Mouse (Mus musculus): ENCODE measurements around the gene Tmem9. TPM values are rescaled to one million over a fixed set of nuclear protein-coding genes. Genes with fewer than 3 reads are reported as not detected.

The Tmem9 gene
- total RNA-seq (2014; rRNA removed): 91.7 and 95.5 TPM in 2 replicates
- 156 and 175 TPM in 2 replicates for polyA plus RNA-seq (2015; fragmentation: Nextera tagmentation; extraction: Ambion mirVana)

DNA sequence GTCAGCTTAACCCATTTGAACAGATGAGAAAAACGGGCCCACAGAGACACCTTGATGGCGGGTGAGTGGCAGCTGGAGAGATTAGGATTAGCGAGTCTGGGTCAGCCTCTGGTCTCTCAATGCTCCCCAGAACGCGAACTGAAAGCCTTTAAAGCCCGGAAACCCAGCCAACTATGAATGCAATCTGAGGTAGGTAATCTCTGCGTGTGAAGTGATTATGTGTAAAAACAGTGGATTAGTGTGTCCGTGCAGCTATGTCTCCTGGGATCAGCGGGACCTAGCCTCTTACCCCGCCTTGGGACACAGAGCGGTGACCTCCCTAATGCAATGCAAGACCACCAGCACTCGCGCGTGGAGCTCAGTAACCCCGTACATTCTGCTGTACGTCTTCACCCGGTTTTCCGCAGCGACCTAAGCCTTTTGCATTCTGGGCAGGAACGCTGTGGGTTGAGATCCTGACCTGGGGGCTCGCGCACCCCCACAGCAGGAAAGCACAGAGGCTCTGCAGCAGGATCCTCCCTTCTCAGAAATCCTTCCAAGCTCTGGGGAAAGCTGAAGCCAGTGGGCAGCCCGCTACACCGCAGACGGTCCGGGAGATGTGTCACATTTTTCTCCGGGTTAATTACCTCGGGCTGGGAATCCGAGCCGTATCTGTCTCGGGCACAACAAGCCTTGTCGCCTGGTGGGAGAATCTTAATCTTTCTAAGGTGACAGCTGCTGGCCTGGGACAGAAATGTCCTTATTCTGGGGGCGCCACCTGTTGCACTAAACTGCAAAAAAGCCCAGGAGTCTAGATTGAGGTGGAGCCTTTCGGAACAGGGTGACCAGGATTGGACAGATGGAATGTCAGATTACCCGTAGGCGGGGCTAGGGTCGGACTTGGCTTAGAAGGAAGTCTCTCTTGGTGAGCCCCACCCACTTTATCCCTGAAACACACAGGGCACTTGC, at the start of gene Tmem9:
Gene Tmem9 (plus strand): TSS at position 940 of the 948 bp plus-strand sequence.
- ATAC-seq (peak; percentile 81), DNase-seq (peak; percentile 45)
- peak within 1 kb of the TSS; percentile 14; the same call in 1 of the 2 replicates for H3K9ac ChIP-seq
- H3K36me3 ChIP-seq (ENCODE audit: insufficient read depth): no peaks in the 10 kb centered on the region
- H3K4me1 ChIP-seq (ENCODE audit: insufficient read depth): no peaks in the 10 kb centered on the region
- peak within 1 kb of the TSS; percentile 23 for H3K4me3 ChIP-seq (ENCODE audit: low read depth, low read length)
- 2% methylated on average over 37 of the region's 37 CpGs for WGBS
- no peak within 1 kb of the TSS for H3K27ac ChIP-seq (ENCODE audit: low read depth, low read length)
- TF ChIP-seq CTCF (IDR thresholded peaks at IDR 0.05; ENCODE audit: low read depth): no peak
- no peaks in the 10 kb centered on the region for H3K9me3 ChIP-seq (ENCODE audit: low read length)
- H3K27me3 ChIP-seq (ENCODE audit: insufficient read depth, low read length): peaks cover 6% of the 10 kb centered on the region; the same call in 1 of the 2 replicates
- H3K4me2 ChIP-seq (ENCODE audit: low read depth): peak within 1 kb of the TSS; percentile 56

DNA sequence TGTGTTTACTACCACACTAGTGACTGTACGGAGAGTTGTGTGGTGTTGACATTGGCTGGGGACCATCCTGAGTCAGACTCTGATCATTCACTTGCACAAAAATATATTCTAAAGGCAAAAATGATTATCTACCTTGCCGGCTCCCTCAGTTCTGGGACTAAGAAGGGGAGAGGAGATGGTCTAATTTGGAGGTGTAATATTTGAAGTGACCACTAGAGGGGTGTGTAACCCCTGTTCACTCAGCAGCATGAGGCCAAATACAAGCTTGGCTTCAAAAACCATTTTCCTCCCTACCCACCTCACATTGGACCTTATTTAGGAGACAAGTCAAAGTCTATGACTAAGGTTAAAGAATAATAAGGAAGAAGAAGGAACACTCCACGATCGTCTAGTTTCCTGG, 49.5 kb upstream of the Tmem9 start:
- ATAC-seq (peak; percentile 62), DNase-seq (peak; percentile 75)
- no peak overlapping the region for H3K27ac ChIP-seq (ENCODE audit: low read depth, low read length)
- no peak overlapping the region for H3K4me3 ChIP-seq (ENCODE audit: low read depth, low read length)
- H3K27me3 ChIP-seq (ENCODE audit: insufficient read depth, low read length): no peaks in the 10 kb centered on the region
- H3K4me2 ChIP-seq (ENCODE audit: low read depth): no peak overlapping the region
- H3K36me3 ChIP-seq (ENCODE audit: insufficient read depth): no peaks in the 10 kb centered on the region
- WGBS: 45% methylated on average over 4 of the region's 4 CpGs
- H3K9ac ChIP-seq: no peak overlapping the region
- no peaks in the 10 kb centered on the region for H3K9me3 ChIP-seq (ENCODE audit: low read length)
- no peaks in the 10 kb centered on the region for H3K4me1 ChIP-seq (ENCODE audit: insufficient read depth)
- peak; percentile 83 for TF ChIP-seq CTCF (IDR thresholded peaks at IDR 0.05; ENCODE audit: low read depth)

DNA sequence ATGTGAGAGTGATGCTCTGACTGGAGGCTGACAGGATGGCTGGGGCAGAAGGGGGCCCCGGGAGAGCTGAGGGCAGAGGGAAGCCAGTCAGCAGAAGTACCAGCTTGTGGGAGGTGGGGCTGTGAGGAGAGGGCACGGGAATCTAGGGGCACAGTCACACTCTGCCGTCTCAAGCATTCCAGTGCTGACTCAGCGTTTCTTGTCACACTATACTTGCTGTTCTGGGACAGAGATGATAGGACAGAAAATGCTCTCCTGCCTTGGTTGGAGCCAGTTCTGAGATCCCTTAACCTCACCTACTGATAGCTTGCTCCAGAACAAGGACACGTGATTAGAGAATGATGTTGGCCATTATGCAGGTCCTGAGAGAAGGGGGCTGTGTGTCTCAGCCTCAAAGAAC, 44.8 kb upstream of the Tmem9 start:
- Histone ChIP-seq H3K27ac (ENCODE audit: low read depth, low read length) (no peak overlapping the region), H3K4me3 (ENCODE audit: low read depth, low read length) (no peak overlapping the region), H3K36me3 (ENCODE audit: insufficient read depth) (no peaks in the 10 kb centered on the region), H3K9me3 (ENCODE audit: low read length) (no peaks in the 10 kb centered on the region), H3K27me3 (ENCODE audit: insufficient read depth, low read length) (no peaks in the 10 kb centered on the region), H3K4me1 (ENCODE audit: insufficient read depth) (no peaks in the 10 kb centered on the region), H3K4me2 (ENCODE audit: low read depth) (no peak overlapping the region), H3K9ac (no peak overlapping the region)
- DNase-seq (no peak), ATAC-seq (no peak)
- WGBS: 69% methylated on average over 5 of the region's 5 CpGs
- no peak for TF ChIP-seq CTCF (IDR thresholded peaks at IDR 0.05; ENCODE audit: low read depth)

DNA sequence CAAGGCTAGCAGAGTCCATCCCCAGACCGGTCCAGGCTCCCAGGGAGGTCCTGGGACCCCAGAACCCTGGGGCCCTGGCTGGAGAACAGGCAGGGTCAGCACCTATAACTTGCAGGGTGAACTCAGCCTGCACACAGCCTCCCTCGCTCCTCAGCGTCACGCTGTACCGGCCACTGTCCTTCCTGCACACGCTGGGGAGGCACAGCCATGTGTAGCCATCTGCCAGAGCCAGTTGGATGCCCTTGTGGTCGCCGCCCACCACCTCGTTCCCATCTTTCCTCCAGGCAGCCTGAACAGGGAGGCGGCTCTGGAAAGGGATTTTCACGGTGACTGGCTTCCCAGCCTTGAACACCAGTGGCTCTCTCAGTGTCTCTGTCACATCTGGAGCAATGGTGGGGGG, 43.4 kb upstream of the Tmem9 start:
- H3K4me2 ChIP-seq (ENCODE audit: low read depth): no peak overlapping the region
- H3K27me3 ChIP-seq (ENCODE audit: insufficient read depth, low read length): no peaks in the 10 kb centered on the region
- no peak overlapping the region for H3K4me3 ChIP-seq (ENCODE audit: low read depth, low read length)
- ATAC-seq (no peak), DNase-seq (no peak)
- H3K27ac ChIP-seq (ENCODE audit: low read depth, low read length): no peak overlapping the region
- H3K9ac ChIP-seq: no peak overlapping the region
- no peaks in the 10 kb centered on the region for H3K9me3 ChIP-seq (ENCODE audit: low read length)
- no peaks in the 10 kb centered on the region for H3K4me1 ChIP-seq (ENCODE audit: insufficient read depth)
- no peak for TF ChIP-seq CTCF (IDR thresholded peaks at IDR 0.05; ENCODE audit: low read depth)
- WGBS: 72% methylated on average over 11 of the region's 11 CpGs
- no peaks in the 10 kb centered on the region for H3K36me3 ChIP-seq (ENCODE audit: insufficient read depth)

DNA sequence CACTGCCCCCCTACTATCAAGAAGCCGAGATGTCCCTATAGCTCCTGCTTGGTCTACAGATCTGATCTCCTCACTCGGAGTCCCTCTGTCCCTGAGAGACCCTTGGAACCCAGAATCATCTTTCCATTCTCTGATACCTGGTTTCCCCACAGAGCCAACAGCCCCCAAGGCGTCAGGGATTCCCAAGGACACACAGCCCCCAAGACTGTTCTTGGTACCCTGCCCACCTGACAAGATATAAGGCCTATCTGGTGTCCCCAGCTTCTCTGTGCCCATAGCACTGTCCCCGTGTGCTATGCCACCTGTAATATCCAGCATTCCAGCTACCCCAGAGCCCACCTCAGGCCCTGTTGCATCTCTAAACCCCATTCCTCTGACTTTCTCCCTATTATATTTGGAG, 40.2 kb upstream of the Tmem9 start:
- no peak overlapping the region for H3K4me2 ChIP-seq (ENCODE audit: low read depth)
- TF ChIP-seq CTCF (IDR thresholded peaks at IDR 0.05; ENCODE audit: low read depth): no peak
- no peaks in the 10 kb centered on the region for H3K9me3 ChIP-seq (ENCODE audit: low read length)
- DNase-seq (no peak), ATAC-seq (no peak)
- H3K27ac ChIP-seq (ENCODE audit: low read depth, low read length): no peak overlapping the region
- WGBS: 89% methylated on average over 4 of the region's 4 CpGs
- H3K4me1 ChIP-seq (ENCODE audit: insufficient read depth): no peaks in the 10 kb centered on the region
- H3K36me3 ChIP-seq (ENCODE audit: insufficient read depth): no peaks in the 10 kb centered on the region
- no peaks in the 10 kb centered on the region for H3K27me3 ChIP-seq (ENCODE audit: insufficient read depth, low read length)
- no peak overlapping the region for H3K9ac ChIP-seq
- H3K4me3 ChIP-seq (ENCODE audit: low read depth, low read length): no peak overlapping the region

DNA sequence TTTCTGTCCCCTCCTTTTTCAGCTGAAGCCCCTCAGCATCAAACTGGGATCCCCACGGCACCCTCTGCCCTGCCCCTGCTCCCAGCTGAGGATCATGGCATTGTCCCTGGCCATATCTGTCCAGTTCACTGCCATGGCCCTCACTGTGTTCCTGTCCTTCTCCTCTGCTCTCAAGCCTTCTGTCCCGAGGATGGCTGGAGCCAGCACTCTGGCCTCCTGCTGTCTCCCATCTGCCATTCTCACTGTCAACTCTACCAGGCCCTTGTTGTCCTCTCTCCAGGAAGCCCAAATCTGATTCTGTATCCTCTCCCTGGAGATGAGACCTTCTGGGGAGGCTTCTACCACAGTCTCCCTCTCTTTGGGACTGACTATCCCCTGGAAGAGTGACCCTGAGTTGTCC, 37.5 kb upstream of the Tmem9 start:
- TF ChIP-seq CTCF (IDR thresholded peaks at IDR 0.05; ENCODE audit: low read depth): no peak
- Histone ChIP-seq H3K27me3 (ENCODE audit: insufficient read depth, low read length) (no peaks in the 10 kb centered on the region), H3K9me3 (ENCODE audit: low read length) (no peaks in the 10 kb centered on the region), H3K4me1 (ENCODE audit: insufficient read depth) (no peaks in the 10 kb centered on the region), H3K9ac (no peak overlapping the region), H3K4me2 (ENCODE audit: low read depth) (no peak overlapping the region), H3K4me3 (ENCODE audit: low read depth, low read length) (no peak overlapping the region), H3K27ac (ENCODE audit: low read depth, low read length) (no peak overlapping the region), H3K36me3 (ENCODE audit: insufficient read depth) (no peaks in the 10 kb centered on the region)
- 61% methylated on average over 2 of the region's 2 CpGs for WGBS
- ATAC-seq (no peak), DNase-seq (no peak)

DNA sequence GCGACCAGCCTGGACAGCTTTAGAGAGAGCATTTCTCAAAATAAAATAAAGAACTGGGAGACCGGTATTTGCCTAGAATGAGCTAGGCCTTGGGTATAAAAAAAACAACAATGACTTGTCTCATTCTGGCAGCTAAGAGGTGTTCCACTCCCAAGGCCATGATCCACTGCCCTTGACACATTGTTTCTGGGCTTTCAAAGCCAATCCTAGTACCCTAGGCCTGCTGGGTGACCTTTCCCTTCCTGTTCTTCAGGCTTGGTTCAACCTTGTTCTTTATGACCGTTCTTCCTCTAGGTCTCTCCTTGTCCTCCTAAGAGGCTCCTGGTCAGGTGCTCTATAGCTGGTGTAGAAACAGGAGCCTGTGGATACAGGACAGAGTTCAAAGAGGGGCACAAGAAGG, 35.4 kb upstream of the Tmem9 start:
- Histone ChIP-seq H3K9ac (no peak overlapping the region), H3K4me1 (ENCODE audit: insufficient read depth) (no peaks in the 10 kb centered on the region), H3K4me3 (ENCODE audit: low read depth, low read length) (no peak overlapping the region), H3K36me3 (ENCODE audit: insufficient read depth) (no peaks in the 10 kb centered on the region), H3K4me2 (ENCODE audit: low read depth) (no peak overlapping the region), H3K27me3 (ENCODE audit: insufficient read depth, low read length) (no peaks in the 10 kb centered on the region), H3K9me3 (ENCODE audit: low read length) (no peaks in the 10 kb centered on the region), H3K27ac (ENCODE audit: low read depth, low read length) (no peak overlapping the region)
- no peak for TF ChIP-seq CTCF (IDR thresholded peaks at IDR 0.05; ENCODE audit: low read depth)
- ATAC-seq (no peak), DNase-seq (no peak)
- 91% methylated on average over 3 of the region's 3 CpGs for WGBS
